Mouse (Mus musculus): ENCODE data around the gene Ap5z1.
A peak's percentile ranks its signal among the peaks of the same experiment; 100 is the strongest.

The Ap5z1 gene

DNA sequence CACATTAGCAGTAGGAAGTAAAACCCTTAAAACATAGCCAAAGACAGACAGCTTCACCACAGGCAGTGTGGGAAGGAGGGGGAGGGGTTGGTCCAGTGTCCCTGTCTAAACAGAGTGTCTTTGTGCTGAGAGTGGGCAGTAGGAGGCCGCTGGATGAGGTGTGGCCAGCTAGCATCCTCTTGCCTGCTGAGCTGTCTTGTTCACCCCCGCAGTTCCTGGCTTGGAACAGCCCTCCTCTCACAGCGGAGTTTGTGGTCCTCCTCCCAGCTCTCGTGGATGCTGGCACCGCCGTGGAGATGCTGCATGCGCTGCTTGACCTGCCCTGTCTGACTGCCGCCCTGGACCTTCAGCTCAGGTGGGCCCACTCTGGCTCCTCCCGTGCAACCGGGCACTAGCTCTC lies 10.0 kb downstream of the Ap5z1 start:
- DNase-seq (ENCODE audit: low spot score): no peak

DNA sequence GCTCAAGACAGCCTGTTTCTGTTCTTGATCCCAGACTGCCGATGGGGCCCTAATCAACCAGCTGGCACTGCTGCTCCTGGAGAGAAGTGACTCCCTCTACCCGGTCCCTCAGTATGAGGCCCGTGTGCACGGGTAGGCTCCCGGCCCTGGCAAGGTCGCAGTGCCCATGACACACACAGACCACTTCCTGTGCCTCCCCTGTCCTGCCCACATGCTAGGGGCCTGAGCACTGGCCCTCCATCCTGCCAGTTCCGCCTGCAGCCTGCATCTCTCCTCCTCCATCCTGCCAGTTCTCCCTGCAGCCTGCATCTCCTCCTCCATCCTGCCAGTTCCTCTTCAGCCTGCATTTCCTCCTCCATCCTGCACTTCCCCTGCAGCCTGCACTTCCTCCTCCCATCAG lies 11.9 kb downstream of the Ap5z1 start:
- DNase-seq (ENCODE audit: low spot score): no peak

DNA sequence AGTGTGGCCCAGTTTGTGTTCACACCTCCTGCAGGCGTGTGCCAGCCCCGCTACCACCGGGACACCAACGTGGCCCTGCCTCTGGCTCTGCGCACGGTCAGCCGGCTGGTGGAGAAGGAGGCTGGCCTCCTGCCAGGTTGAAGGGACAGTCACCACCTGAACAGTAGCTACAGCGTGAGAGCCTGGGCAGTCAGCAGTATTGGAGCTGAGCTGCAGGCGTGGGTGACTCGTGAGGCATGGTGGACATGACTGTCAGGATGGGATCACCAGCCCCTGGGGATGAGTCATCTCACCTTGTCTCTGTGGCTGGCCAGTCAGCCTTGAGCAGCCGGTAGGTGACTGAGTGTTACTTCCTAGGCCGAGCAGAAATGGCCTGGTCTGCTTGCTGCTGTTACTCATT lies 13.6 kb downstream of the Ap5z1 start:
- DNase-seq (ENCODE audit: low spot score): no peak

DNA sequence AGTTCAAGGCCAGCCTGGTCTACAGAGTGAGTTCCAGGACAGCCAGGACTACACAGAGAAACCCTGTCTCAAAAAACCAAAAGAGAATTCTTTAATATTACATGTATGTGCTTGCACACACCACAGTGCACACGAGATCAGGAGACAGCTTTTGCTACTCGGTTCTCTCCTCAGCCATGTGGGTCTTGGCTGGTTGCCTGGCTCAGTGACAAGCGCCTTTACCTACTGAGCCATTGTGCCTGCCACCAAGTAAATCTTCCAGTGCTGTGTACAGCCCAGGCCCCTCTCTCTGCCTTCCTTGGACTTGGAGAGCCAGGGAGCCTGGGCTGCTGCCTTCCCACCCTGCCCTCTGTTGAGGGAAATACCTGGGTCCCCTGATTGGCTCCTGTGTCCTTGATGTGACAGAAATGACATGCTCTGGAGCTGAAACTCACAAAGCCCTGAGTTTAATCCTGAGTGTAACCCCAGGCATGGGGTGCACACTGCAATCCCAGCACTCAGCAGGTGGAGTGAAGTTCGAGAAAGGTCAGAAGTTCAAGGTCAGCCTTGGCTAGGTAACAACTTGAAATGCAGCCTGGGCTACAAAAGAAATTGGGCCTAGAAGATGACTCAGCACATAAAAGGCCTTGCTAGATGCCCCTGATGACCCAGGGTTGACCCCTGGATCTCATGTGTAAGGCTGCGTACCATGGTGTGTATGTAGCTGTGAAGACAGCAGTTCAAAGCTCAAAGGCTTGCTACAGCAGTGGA lies 14.3 kb downstream of the Ap5z1 start:
- DNase-seq (ENCODE audit: low spot score): no peak

DNA sequence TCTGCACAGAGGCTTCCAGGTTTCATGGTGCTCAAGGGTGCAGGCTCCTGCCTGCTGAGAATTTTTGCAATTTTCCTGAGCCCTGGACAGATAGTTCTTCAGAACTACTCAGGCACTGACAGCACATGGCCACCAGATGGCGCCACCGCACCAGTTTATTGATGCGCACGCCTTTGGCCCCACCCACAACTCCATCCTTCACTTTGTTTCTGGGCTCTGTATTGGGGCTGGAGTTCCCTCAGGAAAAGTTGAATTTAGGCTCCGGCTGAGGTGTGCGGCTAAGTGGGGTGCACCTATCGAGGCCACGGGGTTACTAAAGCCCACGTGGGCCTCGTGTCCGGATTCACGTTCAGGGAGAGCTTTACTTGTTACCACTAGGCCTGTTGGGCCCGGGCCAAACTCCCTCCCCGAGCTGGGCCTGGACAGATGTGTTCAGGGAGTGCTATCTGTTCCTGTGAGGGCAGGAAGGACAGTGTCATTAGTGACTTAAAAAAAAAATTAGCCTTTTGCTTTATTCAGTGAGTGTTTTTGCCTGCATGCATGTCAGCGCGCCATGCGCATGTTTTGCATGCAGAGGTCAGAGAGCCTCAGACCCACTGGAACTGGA lies 15.2 kb downstream of the Ap5z1 start:
- DNase-seq (ENCODE audit: low spot score): peak; percentile 76

DNA sequence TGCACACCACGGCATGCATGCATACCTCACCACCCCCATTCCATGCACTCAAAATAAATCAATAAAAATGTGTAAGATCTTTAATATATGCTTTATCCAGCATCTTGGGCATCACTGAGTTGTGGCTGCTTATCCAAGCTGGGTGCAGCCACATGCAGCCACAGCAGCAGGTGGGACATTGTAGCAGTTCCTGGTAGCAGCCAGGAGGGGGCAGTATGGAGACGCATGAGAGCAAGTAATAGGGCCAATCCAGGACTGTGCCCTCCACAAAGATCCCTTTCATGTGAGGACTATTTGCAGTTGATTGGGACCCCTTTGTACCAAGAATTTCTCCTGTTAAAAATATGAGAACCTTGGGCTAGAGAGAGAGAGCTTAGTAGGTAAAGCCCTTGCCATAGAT lies 18.8 kb downstream of the Ap5z1 start:
- DNase-seq (ENCODE audit: low spot score): no peak

DNA sequence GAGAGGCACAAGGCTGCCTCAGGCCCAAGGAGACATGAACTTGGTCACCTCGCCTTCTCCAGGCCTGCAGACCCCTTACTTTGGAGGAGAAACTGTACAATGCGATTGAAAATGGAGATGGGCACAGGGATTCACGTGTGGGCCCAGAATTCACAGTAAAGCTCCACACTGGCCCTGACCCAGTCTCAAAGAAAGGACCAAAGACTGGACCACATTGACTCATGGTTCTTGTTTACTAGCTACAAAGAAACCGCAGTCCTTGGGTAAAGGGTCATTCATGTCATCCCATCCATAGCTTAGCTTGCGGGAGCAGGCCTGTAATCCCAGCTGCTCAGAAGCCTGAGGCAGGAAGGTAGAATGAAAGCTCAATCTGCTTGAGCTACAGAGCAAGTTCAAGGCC lies 19.8 kb downstream of the Ap5z1 start:
- no peak for DNase-seq (ENCODE audit: low spot score)

DNA sequence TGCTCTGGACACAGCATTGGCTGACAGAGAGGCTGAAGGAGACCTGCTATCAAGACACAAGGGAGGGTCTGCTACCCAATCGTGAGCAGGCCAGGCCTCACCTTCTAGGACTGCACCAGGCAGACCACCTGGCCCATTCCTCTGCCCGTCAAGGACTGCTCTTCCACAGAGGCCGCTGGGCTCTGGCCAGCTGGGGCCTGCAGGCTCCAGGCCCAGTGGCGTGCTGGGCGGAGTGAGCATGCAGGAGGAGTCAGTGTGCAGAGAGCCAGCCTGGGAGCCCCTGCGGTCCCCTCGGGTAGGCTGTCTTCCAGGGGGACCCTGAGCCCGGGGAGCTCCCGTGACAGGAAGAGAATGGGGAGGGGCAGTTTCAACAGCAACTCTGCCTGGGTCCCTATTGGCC lies 22.9 kb downstream of the Ap5z1 start:
- DNase-seq (ENCODE audit: low spot score): no peak

DNA sequence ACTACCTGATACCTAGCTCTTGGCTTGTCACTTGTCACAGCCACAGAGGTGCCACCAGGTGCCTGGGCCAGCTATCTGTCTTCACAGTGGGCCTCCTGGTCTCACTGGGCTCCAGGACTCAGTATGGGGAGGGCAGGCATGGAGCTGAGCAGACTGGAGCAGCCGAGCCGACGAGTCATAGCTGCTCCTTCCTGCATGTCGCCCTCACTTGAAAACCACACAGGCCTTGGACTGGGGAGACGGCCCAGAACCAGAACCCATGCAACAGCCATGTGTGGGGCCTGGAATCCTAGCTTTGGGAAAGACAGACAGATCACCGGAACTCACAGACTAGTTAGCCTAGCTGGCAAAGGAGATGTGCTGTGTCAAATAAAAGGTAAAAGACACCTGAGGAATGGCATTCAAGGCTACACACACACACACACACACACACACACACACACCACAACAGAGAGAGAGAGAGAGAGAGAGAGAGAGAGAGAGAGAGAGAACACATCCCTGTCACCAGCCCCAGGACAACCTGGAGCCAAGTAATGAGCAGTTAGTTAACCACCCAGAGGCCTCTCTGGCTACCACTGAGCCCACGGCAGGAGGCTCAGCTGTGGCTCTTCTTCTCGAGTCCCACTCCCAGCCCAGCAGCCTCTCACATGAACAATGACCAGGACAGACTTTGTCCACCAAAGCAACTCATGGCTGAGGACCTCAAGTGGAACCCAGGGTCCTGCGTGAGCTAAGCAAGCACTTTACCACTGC lies 26.4 kb downstream of the Ap5z1 start:
- DNase-seq (ENCODE audit: low spot score): no peak

DNA sequence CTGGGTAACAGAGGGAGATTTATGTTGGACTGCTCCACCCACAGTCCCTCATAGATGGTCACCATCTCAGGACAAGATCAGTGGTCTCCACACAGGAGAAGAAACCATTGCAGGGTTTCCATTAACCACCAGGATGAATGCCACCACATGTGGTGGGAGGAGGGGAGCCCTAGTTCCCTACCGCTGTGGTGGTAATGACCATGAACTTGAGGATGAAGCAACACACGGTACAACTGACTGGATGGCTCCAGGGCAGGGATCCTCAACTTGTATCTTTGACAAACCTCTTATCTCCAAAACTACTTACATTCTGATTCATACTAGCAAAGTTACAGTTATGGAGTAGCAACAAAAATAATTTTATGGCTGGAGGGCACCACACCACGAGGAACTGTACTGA lies 29.6 kb downstream of the Ap5z1 start:
- no peak for DNase-seq (ENCODE audit: low spot score)

DNA sequence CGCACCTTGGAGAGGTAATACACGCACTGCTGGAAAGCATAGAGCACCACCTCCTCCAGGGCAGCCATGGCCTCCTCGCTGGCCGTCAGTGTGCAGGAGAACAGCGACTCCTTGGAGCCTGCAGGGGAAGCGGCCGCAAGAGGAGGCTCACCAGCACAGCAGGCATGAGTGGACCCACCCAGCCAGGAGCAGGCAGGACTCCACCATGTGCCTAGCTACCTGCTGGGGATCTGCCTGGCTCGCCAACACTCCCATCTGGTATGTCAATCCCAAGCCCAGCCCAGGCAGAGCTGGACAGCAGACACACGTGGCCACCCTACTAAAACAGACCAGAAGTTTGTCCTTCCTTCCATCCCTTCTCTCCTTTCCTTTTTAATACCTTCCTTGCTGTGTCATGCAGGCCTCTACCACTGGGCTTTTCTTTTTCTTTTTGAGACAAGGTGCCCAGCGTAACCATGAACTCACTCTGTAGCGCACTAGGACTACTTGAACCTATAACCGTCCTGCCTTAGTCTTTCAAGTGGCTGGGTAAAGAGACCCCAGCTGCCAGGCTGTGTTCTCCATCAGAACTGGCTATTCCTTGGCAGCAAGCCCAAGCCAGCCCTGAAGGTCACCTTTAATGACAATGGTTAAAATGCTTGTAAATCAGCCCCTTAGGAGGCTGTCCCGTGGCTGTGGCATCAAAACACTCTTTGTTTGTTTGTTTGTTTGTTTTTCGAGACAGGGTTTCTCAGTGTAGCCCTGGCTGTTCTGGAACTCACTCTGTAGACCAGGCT lies 31.8 kb downstream of the Ap5z1 start:
- no peak for DNase-seq (ENCODE audit: low spot score)

DNA sequence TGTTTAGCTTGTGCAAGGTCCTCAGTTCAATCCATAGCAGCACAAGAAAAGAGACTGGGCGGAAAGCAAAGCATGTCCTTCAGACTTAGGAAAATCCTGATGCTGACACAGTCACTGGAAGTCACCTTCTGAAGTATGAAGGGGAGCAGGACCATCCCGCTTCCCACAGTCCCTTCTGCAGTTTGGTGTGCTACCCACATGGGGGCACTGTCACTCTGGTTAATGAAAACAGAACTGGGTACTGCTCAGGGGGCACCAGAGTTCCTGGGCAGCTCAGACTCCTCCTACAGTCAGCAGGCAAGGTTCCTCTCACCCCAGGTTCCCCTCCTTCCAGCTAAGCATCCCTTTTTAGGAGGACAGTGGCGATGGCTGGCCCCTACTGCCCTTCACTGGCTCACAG lies 35.2 kb downstream of the Ap5z1 start:
- no peak for DNase-seq (ENCODE audit: low spot score)

DNA sequence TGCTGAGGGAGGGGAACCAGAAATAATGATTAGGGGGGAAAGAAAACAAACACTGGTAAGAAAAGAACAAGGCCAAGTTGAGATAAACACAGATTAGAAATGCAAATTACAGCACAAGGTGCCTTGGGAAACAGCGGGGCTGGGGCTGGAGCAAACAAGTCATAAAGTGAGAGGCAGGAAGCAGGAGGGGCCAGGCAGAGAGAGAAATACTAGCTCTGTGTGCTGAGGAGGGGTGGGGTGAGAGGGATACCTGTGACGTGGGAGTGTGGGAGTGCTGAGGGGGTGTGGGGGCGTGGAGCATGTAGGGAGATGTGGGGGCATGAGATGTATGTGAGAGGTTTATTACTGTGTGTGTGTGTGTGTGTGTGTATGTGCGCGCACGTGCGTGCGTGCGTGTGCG lies 37.2 kb downstream of the Ap5z1 start:
- no peak for DNase-seq (ENCODE audit: low spot score)

DNA sequence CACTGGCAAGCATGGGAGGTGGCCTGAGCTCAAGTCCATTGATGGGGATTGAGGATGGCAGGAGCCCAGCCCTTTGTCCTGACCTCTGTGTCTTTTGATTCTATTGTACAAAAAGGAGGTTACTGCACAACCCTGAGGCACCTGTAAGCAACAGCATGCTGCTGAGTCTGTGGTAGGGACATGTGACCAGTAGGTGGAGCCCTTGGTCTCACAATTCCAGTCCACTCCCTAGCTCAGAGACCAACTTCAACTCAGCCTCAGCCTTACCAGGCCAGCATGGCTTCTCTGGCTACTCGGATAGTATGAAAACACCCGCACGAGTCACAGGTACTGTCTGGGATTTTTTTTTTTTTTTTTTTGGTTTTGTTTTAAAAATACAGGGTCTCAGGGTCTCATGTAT lies 38.7 kb downstream of the Ap5z1 start:
- peak; percentile 50 for DNase-seq (ENCODE audit: low spot score)

DNA sequence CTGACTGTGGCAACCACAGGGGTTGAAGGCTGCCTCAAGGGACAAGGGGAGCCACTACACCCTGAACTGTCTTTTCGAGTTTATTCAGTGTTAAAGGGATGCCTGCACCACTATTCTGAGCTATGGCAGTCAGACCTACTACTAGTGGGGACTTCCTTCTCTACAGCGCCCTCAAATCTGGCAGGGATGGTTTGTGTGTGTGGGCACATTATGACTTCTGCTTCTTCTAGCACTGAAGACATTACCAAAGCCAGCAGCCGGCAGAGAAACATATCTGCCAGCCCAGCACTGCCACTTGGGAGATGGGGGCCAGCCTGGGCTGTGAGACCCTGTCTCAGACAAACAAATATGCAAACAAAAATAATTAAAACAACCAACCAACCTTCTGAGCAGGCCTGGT lies 40.4 kb downstream of the Ap5z1 start:
- DNase-seq (ENCODE audit: low spot score): no peak

DNA sequence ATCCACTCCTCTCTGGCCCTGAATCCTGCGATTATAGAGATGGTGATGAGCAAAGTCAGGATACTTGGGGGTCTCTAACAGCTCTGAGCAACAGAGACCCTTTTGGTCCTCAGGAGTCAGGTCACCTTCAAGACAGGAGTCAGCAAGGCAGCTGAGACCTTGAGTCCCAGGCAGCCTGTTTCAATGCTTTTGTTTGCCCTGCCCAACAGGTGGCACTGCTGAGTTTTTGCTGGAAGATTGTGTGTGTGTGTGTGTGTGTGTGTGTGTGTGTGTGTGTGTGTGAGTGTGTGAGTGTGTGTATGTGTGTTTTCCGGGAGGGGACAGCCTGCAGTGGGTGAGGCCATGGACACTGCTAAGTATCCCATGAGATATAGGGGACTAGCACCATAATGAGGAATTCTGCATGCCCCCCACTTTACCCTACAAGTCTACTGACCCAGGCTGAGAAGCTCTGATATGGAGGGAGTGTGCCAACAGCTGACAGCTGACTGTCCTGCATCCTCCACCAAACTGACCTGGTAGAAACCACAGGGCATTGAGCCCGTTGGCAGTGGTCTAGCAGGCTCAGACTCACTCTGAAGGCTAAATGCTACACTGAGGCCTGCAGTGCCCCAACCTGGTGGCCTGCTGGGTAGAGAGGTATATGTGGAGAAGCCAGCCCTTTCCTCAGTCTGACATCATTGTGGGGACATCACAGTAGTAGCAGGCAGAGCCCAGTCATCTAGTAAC lies 42.1 kb downstream of the Ap5z1 start:
- no peak for DNase-seq (ENCODE audit: low spot score)

DNA sequence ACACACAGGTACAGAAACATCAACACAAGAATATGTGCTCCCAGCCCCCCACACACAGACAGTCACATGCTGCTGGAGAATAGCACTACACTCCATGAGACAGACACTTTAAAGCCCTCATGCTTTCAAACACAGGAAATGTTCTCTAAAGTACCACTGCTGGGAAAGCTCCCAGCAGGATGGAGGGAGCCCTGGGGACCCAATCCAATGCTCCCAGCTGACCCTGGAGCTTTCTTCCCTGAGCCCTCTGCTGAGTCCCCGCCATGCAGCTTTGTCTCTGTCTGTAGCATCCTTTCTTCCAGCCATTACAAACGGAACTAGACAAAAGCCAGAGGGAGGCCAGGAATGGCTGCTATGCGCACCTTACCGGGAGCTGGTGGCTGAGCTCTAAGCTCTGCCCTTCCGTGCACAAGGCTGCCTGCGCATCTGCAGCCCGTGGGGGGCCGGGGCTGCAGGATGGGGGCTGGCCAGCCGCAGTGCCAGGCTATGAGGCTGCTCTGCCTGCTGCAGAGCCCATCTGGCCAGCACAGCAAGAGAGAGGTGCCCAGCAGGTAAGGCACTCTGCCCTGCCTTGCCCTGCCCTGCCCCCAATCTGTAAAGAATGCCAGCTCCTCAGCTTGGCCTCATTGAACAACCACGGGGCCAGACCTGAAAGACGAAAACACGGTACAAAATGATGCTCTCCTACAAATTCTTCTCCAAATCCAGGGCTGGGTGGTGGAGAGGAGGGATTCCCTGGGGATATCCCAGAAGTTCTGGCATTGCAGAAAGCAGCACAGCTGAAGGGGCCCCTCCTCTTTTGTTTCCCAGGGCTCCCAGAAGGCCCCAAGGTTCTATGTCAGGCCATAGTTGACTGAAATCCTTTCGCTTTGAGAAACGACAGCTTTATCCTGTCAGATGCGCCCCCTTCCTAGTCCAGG lies 45.7 kb downstream of the Ap5z1 start:
- no peak for DNase-seq (ENCODE audit: low spot score)

DNA sequence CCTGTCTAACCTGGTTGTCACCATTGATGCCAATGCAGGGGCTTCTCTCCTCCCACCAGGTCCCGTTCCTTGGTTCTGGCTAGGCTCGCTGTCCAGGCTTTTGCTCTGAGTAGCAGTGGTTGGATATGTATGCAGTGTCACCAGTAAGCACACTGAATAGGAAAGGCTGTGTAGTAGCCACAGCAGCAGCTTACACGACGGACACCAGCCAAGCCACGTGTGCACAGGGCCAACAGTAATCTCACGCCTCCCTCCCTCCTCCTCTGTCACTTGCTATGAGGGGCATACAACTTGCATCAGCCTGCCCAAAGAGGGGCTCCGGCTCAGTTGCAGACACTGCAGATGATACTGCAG lies 46.3 kb downstream of the Ap5z1 start:
- DNase-seq (ENCODE audit: low spot score): no peak

DNA sequence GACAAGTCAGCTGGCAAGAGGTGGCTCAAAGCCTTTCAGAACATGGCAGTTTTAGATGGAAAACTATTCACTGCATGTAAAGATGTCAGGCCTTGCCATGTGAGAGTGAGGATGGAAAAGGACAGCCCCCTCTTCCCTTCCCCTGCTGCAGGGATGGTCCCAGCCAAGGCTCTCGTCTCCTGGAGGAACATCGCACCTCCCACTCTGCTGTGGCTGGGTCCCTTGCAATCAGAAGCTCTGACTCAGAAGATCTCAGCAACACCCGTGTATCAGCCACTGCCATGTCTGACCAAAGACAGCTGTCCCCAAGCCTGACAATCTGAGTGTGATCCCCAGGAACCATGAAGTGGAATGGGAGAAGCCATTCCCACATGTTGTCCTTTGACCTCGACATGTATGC lies 48.4 kb downstream of the Ap5z1 start:
- DNase-seq (ENCODE audit: low spot score): no peak

DNA sequence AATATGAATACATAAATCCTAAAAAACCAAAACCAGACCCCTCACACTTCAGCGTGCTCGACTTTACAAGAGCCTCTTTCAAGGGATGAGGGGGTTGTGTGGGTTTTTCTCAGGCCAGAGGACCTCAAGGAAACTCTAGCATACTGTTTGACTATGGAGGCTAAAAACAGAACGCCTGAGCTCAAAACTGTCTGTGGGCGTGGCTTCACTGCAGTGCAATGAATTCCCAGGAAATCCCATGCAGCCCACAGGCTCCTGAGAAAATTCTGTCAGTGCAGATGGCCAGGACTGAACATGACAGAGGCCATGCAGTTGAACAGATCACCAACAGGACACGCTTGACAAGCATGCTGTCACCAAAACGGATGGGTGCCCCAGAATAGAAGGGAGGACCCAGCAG lies 55.2 kb downstream of the Ap5z1 start:
- DNase-seq (ENCODE audit: low spot score): no peak

DNA sequence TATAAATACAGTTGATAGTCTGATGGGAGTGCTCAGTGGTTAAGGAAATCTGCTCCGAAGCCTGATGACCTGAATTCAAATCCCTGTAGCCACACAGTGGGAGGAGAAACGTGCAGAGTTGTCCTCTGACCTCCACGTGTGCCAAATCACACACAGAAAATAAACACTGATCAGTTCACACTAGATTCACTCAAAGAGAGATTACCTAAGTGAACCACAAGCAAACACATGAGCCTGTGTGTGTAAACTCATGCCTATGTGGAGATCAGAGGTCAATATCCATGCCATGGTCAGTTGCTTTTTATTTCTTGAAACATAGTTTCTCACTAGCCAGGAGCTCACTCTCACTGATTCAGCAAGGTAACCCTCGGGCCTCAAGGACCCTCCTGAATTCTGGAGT lies 56.6 kb downstream of the Ap5z1 start:
- no peak for DNase-seq (ENCODE audit: low spot score)
